In the genomic region with DNA sequence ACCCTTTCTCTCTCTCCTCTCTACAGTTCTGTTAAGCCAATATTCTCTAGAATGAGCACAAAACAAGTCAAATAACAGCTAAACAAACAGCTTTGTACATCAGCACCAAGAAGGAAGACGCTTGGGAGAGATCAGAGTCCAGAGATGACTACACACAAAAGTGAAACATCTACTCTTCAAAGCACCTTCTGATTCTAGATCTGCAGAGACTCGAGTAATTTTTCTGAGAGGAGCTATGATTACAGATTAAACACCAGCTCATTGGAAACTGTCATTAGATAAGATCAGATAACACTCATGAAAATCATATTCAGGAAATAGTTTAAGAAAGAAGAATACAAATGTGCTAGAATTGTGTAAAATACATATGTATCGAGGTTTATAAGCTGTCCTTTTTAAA, we compare ENCODE assay signal across 13 mouse cellular contexts.
"Had no signal": no experiment of that assay in that cellular context is flagged by ENCODE, and none has a peak within 500 bp of the region (broad histone marks: within the 10 kb centered on the region; RNA-seq: fewer than 3 reads in every experiment).

No protein-coding gene starts in this region.

- H3K4me1 ChIP-seq: megakaryocyte, embryonic 14.5 days; midbrain, embryonic 13.5 days; midbrain, embryonic 15.5 days; neural tube, embryonic 12.5 days had no signal

- H3K9ac ChIP-seq: lung, embryonic 14.5 days; midbrain, embryonic 13.5 days; midbrain, embryonic 15.5 days; neural tube, embryonic 12.5 days had no signal

- H3K27ac ChIP-seq: midbrain, embryonic 13.5 days; midbrain, embryonic 15.5 days; neural tube, embryonic 12.5 days had no signal

- H3K4me2 ChIP-seq: lung, embryonic 14.5 days; midbrain, embryonic 11.5 days; midbrain, embryonic 13.5 days; midbrain, embryonic 15.5 days; neural tube, embryonic 12.5 days had no signal

- H3K4me3 ChIP-seq: megakaryocyte, embryonic 14.5 days; midbrain, embryonic 13.5 days; midbrain, embryonic 15.5 days; neural tube, embryonic 12.5 days had no signal

- H3K9me3 ChIP-seq: midbrain, embryonic 13.5 days; midbrain, embryonic 15.5 days; neural tube, embryonic 12.5 days had no signal

- H3K27me3 ChIP-seq: megakaryocyte, embryonic 14.5 days; midbrain, embryonic 13.5 days; midbrain, embryonic 15.5 days; neural tube, embryonic 12.5 days had no signal

- H3K36me3 ChIP-seq: midbrain, embryonic 13.5 days; midbrain, embryonic 15.5 days; neural tube, embryonic 12.5 days had no signal

- DNase-seq: lung, adult 18-20 months; lung, embryonic 14.5 days; lung, postnatal 10 days; lung, postnatal 4 days; right cerebral cortex, postnatal 14 days; thymus, adult 2 months; thymus, postnatal 25 days; thymus, postnatal 4 days had no signal
